Mouse (Mus musculus) MEL (cell line): ENCODE results near the gene Rom1.

Source experiments
- CTCF ChIP-seq, 3 experiments: IDR thresholded peaks in 2 of 3; conservative IDR thresholded peaks in 1 of 3; 2 replicates each; pipeline ENCODE4 v1.5.1; 2011 to 2012; ENCODE audit warnings: low read length in 3 of 3, low read depth in 2 of 3, mild to moderate bottlenecking in 2 of 3, improper control_type of control experiment in 1 of 3, inconsistent platforms in 1 of 3, mixed read lengths in 1 of 3, moderate library complexity in 1 of 3; ENCODE audit not compliant: control insufficient read depth in 1 of 3, insufficient read depth in 1 of 3, poor library complexity in 1 of 3, severe bottlenecking in 1 of 3
- MXI1 ChIP-seq: IDR thresholded peaks from 2 replicates; pipeline ENCODE4 v1.6.1; 2011; ENCODE audit warnings: mild to moderate bottlenecking, low read depth, low read length, improper control_type of control experiment
- POLR2A ChIP-seq, 2 experiments: IDR thresholded peaks; 2 replicates each; pipeline ENCODE4 v1.6.1; 2011 to 2012; ENCODE audit warnings: low read length in 2 of 2, mild to moderate bottlenecking in 2 of 2, control low read depth in 1 of 2, improper control_type of control experiment in 1 of 2, low read depth in 1 of 2, moderate library complexity in 1 of 2; ENCODE audit not compliant: control insufficient read depth in 1 of 2, insufficient read depth in 1 of 2, poor library complexity in 1 of 2

- no peak for TF ChIP-seq POLR2A (IDR thresholded peaks at IDR 0.05; ENCODE audit: control insufficient read depth in 1 of 2, insufficient read depth in 1 of 2, low read depth in 1 of 2, low read length in 2 of 2, poor library complexity in 1 of 2)
- TF ChIP-seq CTCF (IDR thresholded peaks at IDR 0.05 in 2 of 3, conservative IDR thresholded peaks at IDR 0.05 in 1 of 3; ENCODE audit: control insufficient read depth in 1 of 3, insufficient read depth in 1 of 3, low read depth in 2 of 3, low read length in 3 of 3, poor library complexity in 1 of 3, severe bottlenecking in 1 of 3), result no peak
- TF ChIP-seq MXI1, result no peak
Observed at GRCm38 (mm10) chr19:8945251-8945650, 16.1 kb upstream of the Rom1 start.
